Mouse (Mus musculus) frontal cortex, postnatal 25 days (tissue): ENCODE data around the gene Art3.
"Not testable (repeated sequence)": the region's sequence is repeated elsewhere in the genome, so short reads cannot be mapped to it uniquely, and the experiment has no call there.

Experiments used
- DNase-seq, 2 experiments: peaks; one replicate each; pipeline ENCODE4 v3.0.0; 2022; ENCODE audit warnings: low spot score in 2 of 2

Art3 gene

GRCm38 (mm10) chr5:92336743-92337142, 5.1 kb downstream of the Art3 start:
- DNase-seq = no peak

GRCm38 (mm10) chr5:92340606-92341005, 9.0 kb downstream of the Art3 start:
- no peak for DNase-seq

GRCm38 (mm10) chr5:92345006-92345405, 13.4 kb downstream of the Art3 start:
- no peak for DNase-seq

- DNase-seq = no peak
Measured at GRCm38 (mm10) chr5:92348794-92349413, 17.3 kb downstream of the Art3 start, which contains the start of gene Cxcl10. Gene Cxcl10, minus strand, starts transcription at chr5:92348889.

- no peak for DNase-seq
Measured at GRCm38 (mm10) chr5:92349731-92350130, 18.1 kb downstream of the Art3 start.

GRCm38 (mm10) chr5:92352716-92353115, 21.1 kb downstream of the Art3 start:
- not testable (repeated sequence) for DNase-seq

GRCm38 (mm10) chr5:92353517-92353916, 21.9 kb downstream of the Art3 start:
- DNase-seq = no peak

GRCm38 (mm10) chr5:92358033-92358432, 26.4 kb downstream of the Art3 start:
- no peak for DNase-seq

GRCm38 (mm10) chr5:92358767-92359455, 27.3 kb downstream of the Art3 start:
- no peak for DNase-seq

GRCm38 (mm10) chr5:92363179-92363578, 31.6 kb downstream of the Art3 start:
- DNase-seq = no peak

GRCm38 (mm10) chr5:92364011-92364410, 32.4 kb downstream of the Art3 start:
- no peak for DNase-seq

GRCm38 (mm10) chr5:92365146-92365705, 33.6 kb downstream of the Art3 start:
- DNase-seq = no peak

- no peak for DNase-seq
Measured at GRCm38 (mm10) chr5:92366565-92366964, 34.9 kb downstream of the Art3 start.

GRCm38 (mm10) chr5:92368392-92368791, 36.8 kb downstream of the Art3 start:
- DNase-seq = no peak

GRCm38 (mm10) chr5:92369151-92369994, 37.7 kb downstream of the Art3 start:
- DNase-seq = no peak

- no peak for DNase-seq
Measured at GRCm38 (mm10) chr5:92370392-92370791, 38.8 kb downstream of the Art3 start.

GRCm38 (mm10) chr5:92370891-92371290, 39.3 kb downstream of the Art3 start:
- DNase-seq = no peak

GRCm38 (mm10) chr5:92371361-92371976, 39.8 kb downstream of the Art3 start:
- DNase-seq = no peak

GRCm38 (mm10) chr5:92372605-92373004, 41.0 kb downstream of the Art3 start:
- DNase-seq = no peak

GRCm38 (mm10) chr5:92374721-92375142, 43.1 kb downstream of the Art3 start:
- no peak for DNase-seq

GRCm38 (mm10) chr5:92375368-92375767, 43.7 kb downstream of the Art3 start:
- DNase-seq = no peak
